Mouse (Mus musculus) heart, adult 2 months (tissue): ENCODE measurements at regions not wholly inside any gene's neighbourhood (a gene's known extent, or its start where the extent isn't known, plus 50 kb on each side); places are given as distances from the start of the nearest gene placed in this dataset.

Experiments used
- CTCF ChIP-seq: fragments of 200-600 bp; IDR thresholded peaks from 2 replicates; pipeline ENCODE4 v1.8.1; 2022; ENCODE audit warnings: antibody characterized with exemption, mild to moderate bottlenecking, moderate library complexity
- POLR2A ChIP-seq: fragments of 200-500 bp; IDR thresholded peaks from 2 replicates; pipeline ENCODE4 v1.6.1; 2011; ENCODE audit warnings: mild to moderate bottlenecking, low read depth, low read length, control low read depth; ENCODE audit not compliant: insufficient read depth

DNA sequence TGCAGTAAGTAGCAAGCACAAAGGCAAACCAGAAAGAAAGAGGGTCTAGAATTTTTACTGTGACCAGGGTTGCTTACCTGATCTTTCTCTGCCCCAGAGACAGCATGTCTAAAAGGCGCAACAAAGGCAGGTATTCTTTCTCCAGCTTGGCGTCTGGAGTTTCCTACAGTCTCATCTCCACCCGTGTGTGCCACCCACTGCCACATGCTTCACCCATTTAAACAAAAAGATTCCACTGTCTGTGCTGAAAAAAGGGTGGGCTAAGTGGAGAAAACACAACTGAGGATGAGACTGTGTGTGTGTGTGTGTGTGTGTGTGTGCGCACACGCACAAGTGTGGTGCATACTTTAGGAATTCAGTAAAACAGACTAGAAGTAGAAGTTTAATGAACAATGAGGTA is 69.9 kb upstream of the Dph5 start:
- no peak for TF ChIP-seq POLR2A
- no peak for TF ChIP-seq CTCF
